Mouse (Mus musculus) embryonic facial prominence, embryonic 13.5 days (tissue): ENCODE measurements around the gene Pnkd. TPM values are rescaled to one million over a fixed set of nuclear protein-coding genes. Genes with fewer than 3 reads are reported as not detected.
"Not testable (repeated sequence)": the region's sequence is repeated elsewhere in the genome, so short reads cannot be mapped to it uniquely, and the experiment has no call there.

Experiments
- ATAC-seq: fragments of 200-750 bp; cut with Nextera tagmentation; 2 replicates; pipeline ENCODE4 v1.8.0; 2017; ENCODE audit warnings: low read depth; ENCODE audit not compliant: insufficient number of reproducible peaks, insufficient read depth, low FRiP score, low TSS enrichment
- H3K27ac ChIP-seq: fragments of 300-500 bp; sonication (generic); 2 replicates; pipeline ENCODE4 v1.5.1; 2015; ENCODE audit warnings: moderate library complexity, mild to moderate bottlenecking, inconsistent platforms
- H3K27me3 ChIP-seq: fragments of 300-500 bp; sonication (generic); 2 replicates; pipeline ENCODE4 v1.6.1; 2015; ENCODE audit warnings: mild to moderate bottlenecking, inconsistent platforms
- H3K36me3 ChIP-seq: fragments of 300-500 bp; sonication (generic); 2 replicates; pipeline ENCODE4 v1.6.1; 2015; ENCODE audit warnings: mild to moderate bottlenecking, inconsistent platforms
- H3K4me1 ChIP-seq: fragments of 300-500 bp; sonication (generic); 2 replicates; pipeline ENCODE4 v1.6.1; 2015; ENCODE audit warnings: inconsistent platforms
- H3K4me2 ChIP-seq: fragments of 300-500 bp; sonication (generic); 2 replicates; pipeline ENCODE4 v1.6.1; 2015; ENCODE audit warnings: moderate library complexity, mild to moderate bottlenecking, inconsistent platforms
- H3K4me3 ChIP-seq: fragments of 300-500 bp; sonication (generic); 2 replicates; pipeline ENCODE4 v1.5.1; 2015; ENCODE audit warnings: mild to moderate bottlenecking, inconsistent platforms
- H3K9ac ChIP-seq: fragments of 300-500 bp; sonication (generic); 2 replicates; pipeline ENCODE4 v1.6.1; 2015; ENCODE audit warnings: mild to moderate bottlenecking, inconsistent platforms
- H3K9me3 ChIP-seq: fragments of 300-500 bp; sonication (generic); 2 replicates; pipeline ENCODE4 v1.6.1; 2016; ENCODE audit warnings: inconsistent platforms
- WGBS: fragments of 180-500 bp; shearing (Covaris S2); methylation state at CpG from one replicate; pipeline ENCODE4 v1.1.7; 2015; ENCODE audit warnings: mixed read lengths; 5-methylcytosine and 5-hydroxymethylcytosine counted together
- polyA plus RNA-seq: library from polyadenylated mRNA; unstranded; fragments of >200 nt; fragmentation: Nextera tagmentation; extraction: Ambion mirVana; gene quantifications from 2 replicates; pipeline ENCODE4 v1.2.1, GENCODE M21; 2015

The Pnkd gene
- polyA plus RNA-seq, 1 experiment from 2014 or later = 112 TPM

GRCm38 (mm10) chr1:74393010-74393409 lies 108.3 kb downstream of the Pnkd start:
- peak overlapping the region; percentile 94 for H3K4me2 ChIP-seq
- H3K9ac ChIP-seq = peak overlapping the region; percentile 99
- H3K4me3 ChIP-seq = peak overlapping the region; percentile 91
- WGBS = 42% methylated on average over 7 of the region's 7 CpGs
- peaks cover 50% of the 10 kb centered on the region for H3K4me1 ChIP-seq
- no peak for ATAC-seq
- no peaks in the 10 kb centered on the region for H3K9me3 ChIP-seq
- H3K36me3 ChIP-seq = peaks cover 23% of the 10 kb centered on the region
- H3K27ac ChIP-seq = peak overlapping the region; percentile 98
- H3K27me3 ChIP-seq = no peaks in the 10 kb centered on the region

GRCm38 (mm10) chr1:74393697-74394096 lies 109.0 kb downstream of the Pnkd start:
- Histone ChIP-seq H3K27me3 (no peaks in the 10 kb centered on the region), H3K4me1 (peaks cover 48% of the 10 kb centered on the region), H3K4me2 (peak overlapping the region; percentile 94; the same call in 1 of the 2 replicates), H3K9ac (peak overlapping the region; percentile 99; the same call in 1 of the 2 replicates), H3K9me3 (no peaks in the 10 kb centered on the region), H3K4me3 (peak overlapping the region; percentile 91; the same call in 1 of the 2 replicates), H3K36me3 (peaks cover 23% of the 10 kb centered on the region), H3K27ac (no peak overlapping the region)
- ATAC-seq = no peak
- 90% methylated on average over 9 of the region's 9 CpGs for WGBS

GRCm38 (mm10) chr1:74394311-74394710 lies 109.6 kb downstream of the Pnkd start:
- Histone ChIP-seq H3K9ac (no peak overlapping the region), H3K9me3 (no peaks in the 10 kb centered on the region), H3K4me1 (peaks cover 42% of the 10 kb centered on the region), H3K4me2 (no peak overlapping the region), H3K27me3 (no peaks in the 10 kb centered on the region), H3K36me3 (peaks cover 23% of the 10 kb centered on the region), H3K27ac (peak overlapping the region; percentile 16; the same call in 1 of the 2 replicates), H3K4me3 (no peak overlapping the region)
- no peak for ATAC-seq
- 94% methylated on average over 9 of the region's 9 CpGs for WGBS

GRCm38 (mm10) chr1:74394858-74395257 lies 110.1 kb downstream of the Pnkd start:
- no peak overlapping the region for H3K4me3 ChIP-seq
- H3K27ac ChIP-seq = no peak overlapping the region
- no peak overlapping the region for H3K4me2 ChIP-seq
- no peaks in the 10 kb centered on the region for H3K9me3 ChIP-seq
- no peak for ATAC-seq
- H3K36me3 ChIP-seq = peaks cover 23% of the 10 kb centered on the region
- WGBS = 91% methylated on average over 15 of the region's 15 CpGs
- no peaks in the 10 kb centered on the region for H3K27me3 ChIP-seq
- H3K9ac ChIP-seq = no peak overlapping the region
- peaks cover 37% of the 10 kb centered on the region for H3K4me1 ChIP-seq

GRCm38 (mm10) chr1:74395290-74395689 lies 110.6 kb downstream of the Pnkd start:
- no peak overlapping the region for H3K9ac ChIP-seq
- no peaks in the 10 kb centered on the region for H3K9me3 ChIP-seq
- no peak overlapping the region for H3K4me2 ChIP-seq
- no peak overlapping the region for H3K4me3 ChIP-seq
- no peak for ATAC-seq
- WGBS = 90% methylated on average over 13 of the region's 13 CpGs
- H3K27ac ChIP-seq = no peak overlapping the region
- H3K36me3 ChIP-seq = peaks cover 23% of the 10 kb centered on the region
- peaks cover 33% of the 10 kb centered on the region for H3K4me1 ChIP-seq
- H3K27me3 ChIP-seq = no peaks in the 10 kb centered on the region

- not testable (repeated sequence) for H3K27me3 ChIP-seq, H3K9me3 ChIP-seq
- Histone ChIP-seq H3K4me1 (peaks cover 25% of the 10 kb centered on the region), H3K27ac (peak overlapping the region; percentile 93), H3K4me3 (peak overlapping the region; percentile 46), H3K4me2 (peak overlapping the region; percentile 80), H3K36me3 (peaks cover 23% of the 10 kb centered on the region), H3K9ac (peak overlapping the region; percentile 66; the same call in 1 of the 2 replicates)
- 6% methylated on average over 12 of the region's 12 CpGs for WGBS
- ATAC-seq = peak; percentile 1; the same call in 1 of the 2 replicates
Observed at GRCm38 (mm10) chr1:74396456-74397222, 111.9 kb downstream of the Pnkd start.

- Histone ChIP-seq H3K4me2 (peak overlapping the region; percentile 80), H3K4me3 (peak overlapping the region; percentile 46), H3K27ac (peak overlapping the region; percentile 93), H3K9ac (peak overlapping the region; percentile 66), H3K36me3 (peaks cover 23% of the 10 kb centered on the region), H3K9me3 (no peaks in the 10 kb centered on the region), H3K4me1 (peaks cover 24% of the 10 kb centered on the region), H3K27me3 (no peaks in the 10 kb centered on the region)
- WGBS = under 1% methylated on average over 40 of the region's 41 CpGs
- peak; percentile 85 for ATAC-seq
Observed at GRCm38 (mm10) chr1:74397268-74397918, 112.7 kb downstream of the Pnkd start.

GRCm38 (mm10) chr1:74397919-74398451 lies 113.3 kb downstream of the Pnkd start:
- peak; percentile 12 for ATAC-seq
- WGBS = 3% methylated on average over 11 of the region's 11 CpGs

GRCm38 (mm10) chr1:74400531-74400930 lies 115.8 kb downstream of the Pnkd start:
- no peak overlapping the region for H3K9ac ChIP-seq
- H3K27ac ChIP-seq = no peak overlapping the region
- H3K4me3 ChIP-seq = no peak overlapping the region
- H3K36me3 ChIP-seq = no peaks in the 10 kb centered on the region
- H3K4me2 ChIP-seq = no peak overlapping the region
- no peak for ATAC-seq
- no peaks in the 10 kb centered on the region for H3K27me3 ChIP-seq
- 76% methylated on average over 3 of the region's 3 CpGs for WGBS
- peaks cover 5% of the 10 kb centered on the region; the same call in 1 of the 2 replicates for H3K4me1 ChIP-seq
- H3K9me3 ChIP-seq = no peaks in the 10 kb centered on the region

More at GRCm38 (mm10) chr1:74397919-74398451, 113.3 kb downstream of the Pnkd start:
- peak overlapping the region; percentile 80 for H3K4me2 ChIP-seq
- no peaks in the 10 kb centered on the region for H3K27me3 ChIP-seq
- H3K9me3 ChIP-seq = no peaks in the 10 kb centered on the region
- H3K36me3 ChIP-seq = peaks cover 23% of the 10 kb centered on the region
- peak overlapping the region; percentile 93 for H3K27ac ChIP-seq
- H3K4me1 ChIP-seq = peaks cover 18% of the 10 kb centered on the region
- peak overlapping the region; percentile 46 for H3K4me3 ChIP-seq
- peak overlapping the region; percentile 66 for H3K9ac ChIP-seq

GRCm38 (mm10) chr1:74401015-74401702 lies 116.4 kb downstream of the Pnkd start:
- Histone ChIP-seq H3K9ac (no peak overlapping the region), H3K4me2 (no peak overlapping the region), H3K4me1 (peaks cover 5% of the 10 kb centered on the region; the same call in 1 of the 2 replicates), H3K9me3 (no peaks in the 10 kb centered on the region), H3K4me3 (no peak overlapping the region), H3K27me3 (no peaks in the 10 kb centered on the region), H3K27ac (no peak overlapping the region), H3K36me3 (no peaks in the 10 kb centered on the region)
- no peak for ATAC-seq
- WGBS = 46% methylated on average over 16 of the region's 16 CpGs
